Mouse (Mus musculus) thymus, adult 2 months (tissue): ENCODE results near the gene Gm20388. TPM values are rescaled to one million over a fixed set of nuclear protein-coding genes. Genes with fewer than 3 reads are reported as not detected.

Source experiments
- DNase-seq: peaks from one replicate; pipeline ENCODE4 v3.0.0; 2021
- H3K27ac ChIP-seq: fragments of 200-500 bp; 2 replicates; pipeline ENCODE4 v1.5.1; 2012; ENCODE audit warnings: low read length, control low read depth; ENCODE audit not compliant: control insufficient read depth, insufficient read depth
- H3K27me3 ChIP-seq: fragments of 200-500 bp; 2 replicates; pipeline ENCODE4 v1.6.1; 2012; ENCODE audit warnings: mild to moderate bottlenecking, low read length, moderate library complexity, mixed read lengths; ENCODE audit not compliant: control insufficient read depth, insufficient read depth
- H3K36me3 ChIP-seq: fragments of 200-500 bp; 2 replicates; pipeline ENCODE4 v1.6.1; 2012; ENCODE audit warnings: mild to moderate bottlenecking, low read length, moderate library complexity; ENCODE audit not compliant: control insufficient read depth, insufficient read depth
- H3K4me1 ChIP-seq: fragments of 200-500 bp; replicated peaks from 2 replicates; pipeline ENCODE4 v1.6.1; 2012; ENCODE audit warnings: low read length; ENCODE audit not compliant: control insufficient read depth, insufficient read depth
- H3K4me3 ChIP-seq: fragments of 200-500 bp; 2 replicates; pipeline ENCODE4 v1.5.1; 2012; ENCODE audit warnings: mild to moderate bottlenecking, low read length, control low read depth, moderate library complexity; ENCODE audit not compliant: control insufficient read depth, insufficient read depth
- CTCF ChIP-seq: fragments of 200-500 bp; IDR thresholded peaks from 2 replicates; pipeline ENCODE4 v1.5.1; 2012; ENCODE audit warnings: mild to moderate bottlenecking, control low read depth, low read length, moderate library complexity, borderline replicate concordance; ENCODE audit not compliant: control insufficient read depth, poor library complexity, insufficient read depth; ENCODE audit errors: extremely low read depth
- POLR2A ChIP-seq: fragments of 200-500 bp; IDR thresholded peaks from 2 replicates; pipeline ENCODE4 v1.6.1; 2012; ENCODE audit warnings: mild to moderate bottlenecking, low read length, control low read depth, moderate library complexity; ENCODE audit not compliant: control insufficient read depth, poor library complexity, insufficient read depth; ENCODE audit errors: extremely low read depth
- WGBS: fragments of 180-500 bp; shearing (Covaris S2); methylation state at CpG from one replicate; pipeline ENCODE4 v1.1.7; 2018; 5-methylcytosine and 5-hydroxymethylcytosine counted together
- polyA plus RNA-seq: library from polyadenylated mRNA; depleted of rRNA; stranded (reverse); fragments of >200 nt; gene quantifications from 2 replicates; pipeline ENCODE4 v1.2.3, GENCODE M21; 2012

The Gm20388 gene
- polyA plus RNA-seq, 1 experiment, result 103 TPM

DNA sequence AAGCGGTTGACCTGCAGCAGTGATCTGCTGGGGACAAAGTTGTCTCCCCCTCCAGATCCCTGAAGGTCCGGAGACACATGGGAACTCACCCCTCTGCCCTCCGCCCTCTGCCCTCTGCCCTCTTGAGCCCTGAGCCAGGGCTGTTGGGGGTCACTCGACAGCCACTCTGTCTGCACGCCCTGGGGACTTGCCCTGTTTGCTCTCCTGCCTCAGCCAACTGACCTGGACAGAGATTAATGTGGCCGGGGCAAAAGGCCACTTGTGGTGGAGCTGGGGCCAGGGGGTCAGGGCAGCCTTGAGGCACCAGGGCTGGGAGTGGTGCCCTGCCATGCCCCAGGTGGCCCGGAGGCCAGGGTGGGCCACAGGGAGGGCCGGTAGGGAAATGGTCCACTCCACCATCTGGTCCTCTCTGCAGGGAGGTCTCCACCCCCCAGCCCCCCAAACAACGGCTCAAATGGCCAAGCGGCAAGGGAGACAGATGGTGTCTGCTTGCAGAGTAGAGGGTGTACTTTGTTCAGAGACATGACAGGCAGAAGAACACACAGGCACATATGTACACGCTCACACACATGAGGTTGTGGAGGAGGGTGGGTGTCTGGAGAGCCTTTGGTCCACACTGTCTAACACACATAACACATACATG, 498.9 kb downstream of the Gm20388 start:
- no peak for DNase-seq
- Histone ChIP-seq H3K27ac (no peak overlapping the region), H3K4me3 (no peak overlapping the region), H3K36me3 (no peaks in the 10 kb centered on the region), H3K27me3 (no peaks in the 10 kb centered on the region), H3K4me1 (peaks cover 35% of the 10 kb centered on the region)
- 97% methylated on average over 11 of the region's 11 CpGs for WGBS
- TF ChIP-seq POLR2A (no peak), CTCF (no peak)

DNA sequence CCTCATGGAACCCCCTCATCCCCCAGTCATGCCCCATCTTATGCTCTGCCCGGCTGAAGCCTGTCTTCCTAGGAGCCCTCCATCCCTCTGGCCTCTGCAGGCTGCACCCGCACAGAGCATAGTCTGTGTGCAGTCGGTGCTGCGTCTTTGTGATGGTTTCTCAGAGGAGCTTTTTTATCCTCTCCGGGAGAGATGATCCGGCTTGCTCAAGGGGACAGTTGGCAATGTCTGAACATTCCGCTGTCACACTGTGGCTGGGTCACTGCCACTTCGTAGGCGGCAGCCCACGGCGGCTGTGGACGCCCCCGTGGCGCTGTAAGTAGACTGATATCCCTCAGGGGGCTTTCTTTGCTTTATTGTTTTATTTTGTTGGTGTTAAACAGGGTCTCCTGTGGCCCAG, 500.4 kb downstream of the Gm20388 start:
- no peaks in the 10 kb centered on the region for H3K27me3 ChIP-seq
- peaks cover 39% of the 10 kb centered on the region for H3K4me1 ChIP-seq
- H3K4me3 ChIP-seq, result no peak overlapping the region
- DNase-seq, result no peak
- no peak overlapping the region for H3K27ac ChIP-seq
- H3K36me3 ChIP-seq, result no peaks in the 10 kb centered on the region
- TF ChIP-seq CTCF, result no peak
- no peak for TF ChIP-seq POLR2A
- 97% methylated on average over 14 of the region's 14 CpGs for WGBS

DNA sequence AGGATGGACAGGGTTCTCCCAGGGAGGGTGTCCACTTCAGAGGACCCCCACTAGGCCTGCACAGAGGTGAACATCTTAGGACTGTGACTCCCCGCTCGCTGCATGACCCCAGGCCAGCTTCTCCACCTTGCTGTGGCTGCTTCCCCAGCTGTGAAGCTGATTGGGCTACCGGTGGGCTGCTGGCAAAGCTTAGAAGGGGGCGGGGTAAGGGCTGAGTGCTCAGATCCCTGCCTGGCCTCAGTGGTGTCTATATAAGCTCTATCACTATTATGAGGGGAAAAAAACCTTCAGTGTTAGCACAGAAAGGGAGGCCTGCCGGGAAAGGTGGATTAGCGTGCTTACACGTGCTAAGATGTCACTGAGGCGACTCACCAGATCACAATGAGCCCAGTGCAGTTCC, 501.2 kb downstream of the Gm20388 start:
- H3K4me1 ChIP-seq, result peaks cover 47% of the 10 kb centered on the region
- no peak for TF ChIP-seq CTCF
- no peak for TF ChIP-seq POLR2A
- 81% methylated on average over 8 of the region's 8 CpGs for WGBS

DNA sequence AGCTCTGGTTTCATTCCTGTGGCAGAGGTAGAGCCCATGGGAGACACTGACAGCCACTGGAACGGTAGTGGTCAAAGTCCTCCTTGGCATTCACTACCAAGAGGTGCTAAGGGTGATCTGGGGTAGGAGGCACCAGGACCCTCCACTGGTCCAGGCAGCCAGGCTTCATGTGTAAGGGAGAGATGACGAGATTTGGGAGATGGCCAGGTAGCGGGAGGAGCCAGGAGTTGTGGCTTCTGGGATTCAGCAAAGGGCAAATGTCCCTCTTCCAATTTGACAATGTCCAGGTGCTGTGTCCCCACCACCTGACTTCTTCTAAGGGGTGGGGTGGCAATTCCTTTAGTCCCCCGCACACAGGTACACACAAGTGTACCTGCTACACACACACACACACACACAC, 501.7 kb downstream of the Gm20388 start:
- H3K4me3 ChIP-seq, result no peak overlapping the region
- TF ChIP-seq POLR2A, result no peak
- no peak for TF ChIP-seq CTCF
- H3K4me1 ChIP-seq, result peaks cover 52% of the 10 kb centered on the region
- H3K36me3 ChIP-seq, result no peaks in the 10 kb centered on the region
- no peak for DNase-seq
- H3K27ac ChIP-seq, result no peak overlapping the region
- no peaks in the 10 kb centered on the region for H3K27me3 ChIP-seq
- WGBS, result 85% methylated on average over 4 of the region's 4 CpGs

More for the DNA sequence above, 501.2 kb downstream of the Gm20388 start:
- Histone ChIP-seq H3K27ac (no peak overlapping the region), H3K4me3 (no peak overlapping the region), H3K27me3 (no peaks in the 10 kb centered on the region), H3K36me3 (no peaks in the 10 kb centered on the region)
- no peak for DNase-seq

DNA sequence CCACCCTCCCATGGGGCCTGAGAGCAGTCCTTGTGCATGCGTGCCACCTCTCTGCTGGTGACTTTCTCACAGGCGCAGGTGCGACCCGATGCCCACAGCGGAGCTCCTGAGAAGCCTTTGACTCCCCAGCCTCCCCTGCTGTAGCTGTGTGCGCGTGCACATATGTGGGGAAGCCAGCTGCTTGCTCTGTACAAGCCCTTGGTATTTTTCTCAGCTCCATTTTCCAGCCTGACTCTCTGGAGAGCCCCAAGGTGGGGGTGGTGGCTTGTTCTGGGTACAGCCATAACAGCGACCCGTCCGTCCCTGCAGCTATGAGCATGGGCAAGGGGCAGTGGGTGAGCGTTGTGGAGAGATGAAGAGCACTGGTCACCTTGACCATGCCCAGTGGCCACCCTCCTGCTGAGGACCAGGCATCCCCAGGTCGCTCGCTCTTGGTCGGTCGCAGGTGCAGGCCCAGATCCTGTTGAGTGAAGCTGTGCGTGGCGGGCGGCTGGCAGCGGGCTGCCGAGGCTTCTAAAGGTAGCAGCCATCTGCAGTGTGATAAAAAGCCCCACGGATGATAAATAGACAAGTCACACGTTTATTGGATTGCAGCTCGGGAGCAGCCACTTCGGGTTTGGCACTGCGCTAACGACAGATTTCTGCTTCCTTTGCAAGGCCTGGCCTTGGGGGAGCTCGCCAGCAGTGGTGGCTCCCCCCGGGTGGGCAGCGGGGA, 502.4 kb downstream of the Gm20388 start:
- Histone ChIP-seq H3K27me3 (no peaks in the 10 kb centered on the region), H3K4me1 (peaks cover 51% of the 10 kb centered on the region), H3K36me3 (no peaks in the 10 kb centered on the region), H3K4me3 (no peak overlapping the region), H3K27ac (peak overlapping the region; percentile 48; the same call in 1 of the 2 replicates)
- TF ChIP-seq POLR2A (no peak), CTCF (no peak)
- 21% methylated on average over 29 of the region's 29 CpGs for WGBS
- DNase-seq, result peak; percentile 62

DNA sequence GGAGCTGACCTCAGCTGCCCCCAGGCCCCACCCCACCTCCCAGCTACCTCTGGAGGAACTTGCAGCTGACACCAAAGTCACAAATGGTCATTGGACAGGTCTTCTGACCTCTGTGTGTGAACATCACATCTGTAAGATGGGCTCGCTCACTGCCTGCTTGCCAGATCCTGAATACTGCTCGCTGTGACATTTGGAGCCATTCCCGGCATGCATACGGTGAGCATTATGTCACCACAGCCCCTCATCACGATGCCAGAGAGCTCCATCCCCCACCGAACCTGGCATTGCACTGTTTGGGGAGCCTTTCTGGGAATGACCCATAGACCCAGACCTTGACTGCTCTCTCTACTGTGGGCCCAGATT, 503.0 kb downstream of the Gm20388 start:
- TF ChIP-seq POLR2A (no peak), CTCF (no peak)
- no peaks in the 10 kb centered on the region for H3K27me3 ChIP-seq
- no peak overlapping the region for H3K27ac ChIP-seq
- no peaks in the 10 kb centered on the region for H3K36me3 ChIP-seq
- DNase-seq, result no peak
- no peak overlapping the region for H3K4me3 ChIP-seq
- 93% methylated on average over 6 of the region's 6 CpGs for WGBS
- peaks cover 47% of the 10 kb centered on the region for H3K4me1 ChIP-seq
